Mouse (Mus musculus) gastrocnemius, adult 18-20 months (tissue): ENCODE measurements around the gene Cdh20. TPM values are rescaled to one million over a fixed set of nuclear protein-coding genes. Genes with fewer than 3 reads are reported as not detected.
"Not testable (repeated sequence)": the region's sequence is repeated elsewhere in the genome, so short reads cannot be mapped to it uniquely, and the experiment has no call there.

Source experiments
- DNase-seq: peaks from one replicate; pipeline ENCODE4 v3.0.0; 2021; ENCODE audit warnings: low spot score
- total RNA-seq, 2 experiments: library from RNA; stranded (reverse); gene quantifications; 2 replicates each; pipeline ENCODE4 v1.2.3; 2021

Cdh20 gene
- total RNA-seq, 2 experiments from 2014 or later, result not detected

DNA sequence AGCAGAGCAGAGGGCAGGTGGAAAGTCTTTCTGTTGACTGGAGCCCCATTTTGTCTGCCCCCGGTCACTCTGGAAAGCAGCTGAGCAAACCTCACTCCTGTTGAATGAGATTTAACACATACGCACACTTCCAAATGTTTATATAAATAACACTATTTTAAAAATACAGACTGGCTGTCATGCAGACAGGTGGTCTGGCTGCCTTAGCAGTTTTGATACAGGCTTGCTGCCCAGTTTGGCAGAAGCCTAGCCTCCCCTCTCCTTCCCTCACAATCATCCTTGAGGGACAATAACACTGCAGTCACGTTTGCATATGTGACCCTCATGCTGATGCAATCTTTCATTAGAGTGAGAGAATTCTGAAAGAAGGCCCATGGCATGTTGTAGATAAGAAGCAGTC is 144.1 kb downstream of the Cdh20 start:
- no peak for DNase-seq

DNA sequence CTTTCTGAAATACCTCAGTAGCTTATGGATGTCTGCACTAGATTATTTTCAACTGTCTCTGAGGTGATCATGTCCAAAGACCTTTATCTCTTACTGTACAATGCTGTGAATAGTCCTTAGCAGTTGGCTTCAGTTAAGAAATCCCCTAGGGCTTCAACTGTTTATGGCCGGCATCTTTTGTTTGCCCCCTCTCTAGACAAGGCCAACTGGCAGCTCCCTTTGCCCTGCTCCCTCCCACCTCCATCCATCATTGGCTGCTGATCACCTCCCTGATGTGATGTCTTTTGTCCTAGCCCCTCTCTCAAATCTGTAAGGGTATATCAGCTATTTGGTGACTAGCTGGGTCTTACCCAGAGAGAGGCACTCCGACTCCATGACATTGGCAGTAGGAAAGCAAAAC is 148.2 kb downstream of the Cdh20 start:
- no peak for DNase-seq

DNA sequence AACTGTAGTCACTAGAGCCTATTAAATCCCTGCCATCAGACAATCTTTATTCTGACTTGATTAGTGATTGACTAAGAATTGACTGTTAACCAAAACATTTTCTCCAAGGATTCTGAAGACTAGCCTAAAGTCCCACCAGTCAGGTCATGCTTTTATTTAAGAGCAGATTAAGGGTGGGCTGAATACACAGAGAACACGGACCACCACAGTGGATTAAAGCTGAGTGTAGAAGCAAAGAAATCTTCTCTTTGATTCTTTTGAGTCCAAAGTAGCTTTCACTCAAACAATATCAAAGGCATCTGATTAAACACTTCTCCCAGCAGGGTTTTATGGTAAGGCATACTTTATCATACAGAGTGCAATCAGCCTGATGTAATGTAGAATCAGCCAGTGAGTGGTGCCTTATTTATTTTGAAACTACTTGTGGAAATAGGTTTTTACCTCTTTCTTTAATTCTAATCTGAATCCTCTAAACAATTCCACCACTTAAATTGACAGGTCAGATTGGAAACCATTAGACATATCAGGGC is 149.0 kb downstream of the Cdh20 start:
- DNase-seq, result no peak

DNA sequence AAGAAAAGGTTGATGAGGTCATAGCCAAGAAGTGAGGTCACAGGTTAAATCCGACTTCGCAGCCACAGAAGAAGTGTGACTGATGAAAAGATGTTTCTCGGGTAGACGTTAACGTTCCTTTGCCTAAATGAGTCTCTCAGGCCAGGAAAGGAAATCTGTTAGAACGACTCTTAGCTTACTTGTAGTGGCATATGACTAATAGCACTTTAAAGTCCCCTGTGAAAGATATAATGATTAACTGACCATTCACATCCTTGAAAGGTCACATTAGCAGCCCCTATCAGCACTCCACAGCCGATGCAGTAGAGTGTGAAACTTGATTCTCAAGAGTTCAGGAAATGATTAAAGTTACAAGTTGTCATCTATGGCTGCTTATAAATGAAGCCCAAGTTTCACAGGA is 164.7 kb downstream of the Cdh20 start:
- no peak for DNase-seq

DNA sequence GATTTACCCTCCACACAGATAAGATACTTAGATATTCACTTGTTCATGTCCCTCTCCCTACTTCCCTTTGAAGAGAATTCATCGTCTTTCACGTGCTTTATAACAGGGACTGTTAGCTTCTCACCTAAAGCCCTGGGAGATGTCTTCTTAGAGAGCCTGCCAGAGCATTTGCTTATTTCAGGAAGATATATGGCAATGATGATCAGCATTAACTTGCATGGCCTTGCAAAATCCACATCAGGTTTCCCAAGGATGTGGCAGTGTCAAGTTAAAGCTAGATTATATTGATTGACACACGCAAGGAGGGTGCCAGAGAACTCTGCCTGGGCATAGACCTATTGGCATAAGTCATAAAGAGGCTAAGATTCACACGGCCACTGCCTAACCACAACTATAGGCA is 168.6 kb downstream of the Cdh20 start:
- no peak for DNase-seq

DNA sequence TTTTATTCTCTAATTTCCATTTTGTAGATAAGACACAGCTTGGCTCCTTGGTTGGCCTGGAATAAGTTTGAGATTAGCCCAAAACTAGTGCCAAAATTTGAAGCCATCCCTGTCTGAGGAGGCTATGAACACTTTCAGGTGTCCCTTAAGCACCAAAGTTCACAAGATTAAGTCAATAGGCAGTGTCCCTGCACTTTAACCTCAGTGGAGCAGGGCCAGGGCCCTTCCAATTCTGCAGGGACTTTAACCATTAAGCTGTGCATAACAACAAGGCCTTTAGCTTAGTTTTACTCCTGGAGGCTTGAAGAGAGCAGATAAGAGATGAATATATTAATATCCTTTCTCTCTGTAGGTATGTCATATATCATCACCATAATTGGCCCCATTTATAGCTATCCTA is 170.8 kb downstream of the Cdh20 start:
- no peak for DNase-seq

DNA sequence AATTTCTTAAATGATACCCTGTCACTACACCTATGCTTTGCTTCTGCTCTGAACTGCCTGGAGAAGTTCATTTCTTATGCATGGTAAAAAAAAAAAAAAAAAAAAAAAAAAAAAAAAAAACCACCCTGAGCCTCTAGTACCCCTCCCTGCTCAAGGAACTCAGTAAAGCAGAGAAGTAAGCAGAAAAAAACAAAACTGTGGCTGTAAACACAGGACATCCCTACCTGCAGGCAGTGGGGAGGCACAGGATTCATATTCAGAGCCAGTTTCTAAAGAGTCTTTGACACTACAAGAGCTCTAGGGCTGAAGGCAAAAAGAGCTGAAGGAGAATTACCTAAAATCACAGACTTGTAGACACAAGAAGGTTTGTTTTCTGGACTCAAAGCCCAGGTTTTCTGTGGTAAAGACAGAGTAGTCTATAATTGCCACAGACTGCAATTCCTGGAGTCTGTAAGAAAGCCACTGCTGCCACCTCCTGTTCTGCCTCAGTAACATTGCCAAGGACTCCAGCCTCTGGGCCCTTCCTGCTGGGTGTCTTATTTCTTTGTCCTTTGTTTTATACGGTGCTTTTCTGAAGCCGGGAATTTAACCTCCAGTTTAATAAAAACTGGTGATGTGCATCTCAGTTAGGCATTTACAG is 176.3 kb downstream of the Cdh20 start:
- no peak for DNase-seq

DNA sequence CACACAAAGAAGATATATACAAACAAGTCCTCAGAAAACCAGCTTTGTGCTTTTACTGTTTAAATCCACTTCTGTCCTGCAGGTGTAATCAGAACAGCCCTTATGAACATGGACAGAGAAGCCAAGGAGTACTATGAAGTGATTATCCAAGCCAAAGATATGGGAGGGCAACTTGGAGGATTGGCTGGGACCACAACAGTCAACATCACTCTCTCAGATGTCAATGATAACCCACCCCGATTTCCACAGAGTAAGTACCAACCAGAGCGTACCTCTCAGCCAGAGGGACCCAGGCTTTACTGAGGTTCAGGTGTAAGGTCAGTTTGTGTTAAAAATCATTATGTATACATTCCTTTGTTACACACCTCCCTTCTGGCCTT is 176.8 kb downstream of the Cdh20 start:
- no peak for DNase-seq

DNA sequence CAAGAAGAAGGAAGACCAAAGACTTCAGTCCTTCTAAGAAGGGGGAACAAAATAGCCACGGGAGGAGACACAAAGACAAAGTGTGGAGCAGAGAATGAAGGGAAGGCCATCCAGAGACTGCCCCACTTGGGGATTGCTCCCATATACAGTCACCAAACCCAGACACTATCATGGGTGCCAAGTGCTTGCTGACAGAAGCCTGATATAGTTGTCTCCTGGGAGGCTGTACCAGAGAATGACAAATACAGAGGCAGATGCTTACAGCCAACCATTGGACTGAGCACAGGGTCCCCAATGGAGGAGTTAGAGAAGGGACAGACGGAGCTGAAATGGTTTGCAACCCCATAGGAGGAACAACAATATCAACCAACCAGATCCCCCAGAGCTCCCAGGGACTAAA is 181.3 kb downstream of the Cdh20 start:
- not testable (repeated sequence) for DNase-seq

DNA sequence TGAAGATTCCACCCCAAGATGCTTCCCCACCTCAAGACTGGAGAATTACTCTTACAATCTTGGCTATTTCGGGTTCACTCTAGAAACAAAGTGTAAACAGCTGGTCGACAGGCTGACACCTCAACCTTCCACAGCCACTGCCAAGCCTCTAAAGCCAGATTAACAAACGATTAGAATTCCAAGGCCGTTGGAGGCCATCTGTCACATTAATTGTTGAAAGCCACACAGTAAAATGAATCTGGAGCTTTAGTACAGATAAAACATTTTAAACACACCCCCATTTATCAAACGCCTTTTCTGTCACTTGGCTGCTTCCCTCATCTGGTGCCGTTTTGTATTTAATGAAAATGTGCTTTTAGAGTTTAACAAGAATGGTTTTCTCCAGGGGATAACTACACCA is 188.7 kb downstream of the Cdh20 start:
- DNase-seq, result no peak

DNA sequence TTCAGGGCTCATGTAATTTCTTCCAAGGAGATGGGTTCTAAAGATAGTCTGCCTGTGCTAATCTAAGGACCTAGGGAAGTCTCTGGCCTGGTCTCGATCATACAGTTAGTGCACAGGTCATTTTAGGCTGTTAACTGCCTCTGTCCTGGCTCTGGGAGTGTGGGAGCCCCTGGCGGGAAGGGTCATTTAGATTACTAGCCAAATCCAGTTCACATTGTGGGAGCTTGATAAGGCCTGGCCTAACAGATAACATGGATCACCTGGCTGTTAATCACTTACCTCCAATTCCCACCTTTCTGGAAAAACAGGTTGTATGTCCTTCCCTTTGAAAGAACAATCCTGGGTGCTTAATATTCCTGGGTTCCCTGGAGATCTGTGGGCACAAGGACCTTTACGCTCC is 193.3 kb downstream of the Cdh20 start:
- DNase-seq, result no peak

DNA sequence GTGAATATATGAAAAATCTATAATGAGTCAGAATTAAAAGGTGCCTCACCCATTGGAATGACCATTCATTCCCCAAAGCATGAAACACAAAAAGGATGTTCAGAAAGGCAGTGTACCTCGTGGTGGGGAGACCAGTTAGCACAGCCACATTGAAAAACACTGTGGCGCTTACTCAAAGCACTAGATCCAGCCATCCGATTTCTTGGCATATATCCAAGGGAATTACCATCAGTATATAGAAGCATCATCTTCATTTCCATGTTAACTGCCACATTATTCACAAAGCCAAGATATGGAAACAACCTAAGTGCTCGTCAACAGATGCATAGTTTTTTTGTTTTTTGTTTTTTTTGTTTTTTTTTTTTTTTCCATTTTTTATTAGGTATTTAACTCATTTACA is 193.9 kb downstream of the Cdh20 start:
- no peak for DNase-seq

DNA sequence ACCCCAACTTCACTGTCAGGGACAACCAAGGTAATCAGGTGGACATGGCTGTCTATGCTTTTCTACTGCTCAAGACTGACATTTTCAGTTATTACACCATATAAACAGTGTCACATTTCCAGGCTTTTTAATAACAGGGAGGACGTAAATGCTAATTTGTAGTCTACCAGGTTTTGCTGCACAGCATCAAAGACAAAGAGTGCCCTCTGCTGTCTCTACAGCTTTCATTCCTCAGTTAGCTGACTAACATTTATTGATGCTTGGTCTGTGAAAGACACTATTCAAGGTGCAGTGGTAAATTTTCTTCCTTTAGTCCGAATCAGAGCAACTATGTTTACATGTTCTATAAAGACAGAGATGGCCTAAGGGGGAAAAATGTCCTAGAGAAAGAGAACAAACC is 210.7 kb downstream of the Cdh20 start:
- no peak for DNase-seq

DNA sequence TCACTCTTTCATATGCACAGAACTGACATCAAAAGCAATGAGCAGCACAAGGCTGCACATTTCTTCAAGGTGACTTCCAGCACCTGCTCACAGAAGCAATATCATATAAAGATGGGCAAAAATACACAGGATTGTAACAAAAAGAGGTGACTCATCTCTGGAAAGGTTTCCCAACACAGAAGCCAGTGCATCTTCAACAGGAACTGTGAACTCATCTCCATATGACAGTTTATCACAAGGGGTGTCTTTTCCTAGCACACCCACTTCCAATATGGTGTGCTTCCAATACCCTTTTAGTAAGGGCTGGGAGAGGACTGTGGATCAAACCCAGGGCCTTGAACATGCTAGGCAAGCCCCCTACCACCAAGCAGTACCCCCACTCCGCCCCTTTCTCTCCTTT is 211.9 kb downstream of the Cdh20 start:
- no peak for DNase-seq

DNA sequence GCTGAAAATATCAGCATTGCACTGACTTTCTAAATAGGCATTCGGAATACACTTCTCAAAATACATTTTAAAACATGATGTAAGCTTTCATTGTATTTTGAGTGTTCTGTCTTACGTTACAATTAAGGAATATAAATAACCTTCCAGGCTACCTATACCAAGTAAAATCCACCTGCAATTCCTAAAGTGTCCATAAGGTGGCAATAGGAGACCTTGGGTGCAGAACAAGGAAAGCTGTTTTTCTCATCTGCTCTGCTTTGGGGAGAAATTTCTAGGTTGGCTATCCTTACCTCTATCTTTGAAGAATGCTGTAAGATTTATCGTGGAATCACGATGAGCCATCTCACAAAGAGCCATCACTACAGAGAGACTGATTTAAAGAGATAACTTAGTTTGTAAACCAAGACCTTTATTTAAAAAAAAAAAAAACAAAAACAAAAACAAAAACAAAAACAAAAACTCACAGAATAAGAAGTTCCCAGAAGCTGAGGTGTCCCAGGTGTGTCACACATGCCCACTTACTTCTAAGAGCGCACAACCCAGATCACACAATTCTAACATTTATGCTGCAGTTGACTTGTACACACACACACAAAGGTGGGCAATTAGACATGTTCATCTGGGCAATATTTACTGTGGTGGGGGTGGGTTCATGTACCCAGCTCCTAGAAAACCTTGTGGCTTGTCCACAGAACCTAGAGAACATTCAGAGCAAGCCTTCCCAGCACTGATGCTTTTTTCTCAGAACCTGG is 218.1 kb downstream of the Cdh20 start:
- DNase-seq, result peak; percentile 32

DNA sequence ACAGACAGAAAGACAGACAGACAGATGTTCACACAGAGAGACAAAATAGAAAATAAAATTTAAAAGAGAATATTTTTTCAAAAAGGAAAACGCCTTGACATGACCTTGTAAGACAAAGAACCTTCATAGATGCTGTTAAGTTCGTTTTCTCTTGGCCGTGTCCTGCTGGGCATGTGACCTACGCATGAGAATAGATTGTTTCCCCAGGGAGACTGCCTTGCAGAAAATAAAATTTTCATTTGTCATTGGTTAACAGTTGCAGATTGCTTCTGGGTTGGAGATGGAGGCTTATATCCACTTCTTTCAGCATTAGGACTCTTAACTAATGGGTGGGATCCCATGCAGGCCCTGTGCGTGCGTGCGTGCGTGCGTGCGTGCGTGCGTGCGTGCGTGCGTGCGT is 219.2 kb downstream of the Cdh20 start:
- DNase-seq, result no peak

DNA sequence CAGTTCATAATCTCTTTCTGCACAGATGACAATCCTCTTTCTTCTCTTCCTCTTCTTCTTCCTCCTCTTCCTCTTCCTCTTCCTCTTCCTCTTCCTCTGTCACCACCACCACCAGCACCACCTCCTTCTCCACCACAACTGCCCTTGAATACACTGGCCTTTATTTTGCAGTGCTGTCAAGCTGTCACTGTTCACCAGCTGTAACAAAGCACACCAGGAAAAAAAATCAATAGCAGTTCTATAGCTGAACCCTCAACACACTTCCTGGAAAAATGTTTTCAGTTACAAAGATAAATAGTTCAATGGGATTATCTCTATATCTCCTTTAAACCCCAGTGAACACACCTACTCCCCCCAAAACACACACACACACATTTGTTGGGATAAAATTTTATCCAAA is 224.1 kb downstream of the Cdh20 start:
- DNase-seq, result no peak

DNA sequence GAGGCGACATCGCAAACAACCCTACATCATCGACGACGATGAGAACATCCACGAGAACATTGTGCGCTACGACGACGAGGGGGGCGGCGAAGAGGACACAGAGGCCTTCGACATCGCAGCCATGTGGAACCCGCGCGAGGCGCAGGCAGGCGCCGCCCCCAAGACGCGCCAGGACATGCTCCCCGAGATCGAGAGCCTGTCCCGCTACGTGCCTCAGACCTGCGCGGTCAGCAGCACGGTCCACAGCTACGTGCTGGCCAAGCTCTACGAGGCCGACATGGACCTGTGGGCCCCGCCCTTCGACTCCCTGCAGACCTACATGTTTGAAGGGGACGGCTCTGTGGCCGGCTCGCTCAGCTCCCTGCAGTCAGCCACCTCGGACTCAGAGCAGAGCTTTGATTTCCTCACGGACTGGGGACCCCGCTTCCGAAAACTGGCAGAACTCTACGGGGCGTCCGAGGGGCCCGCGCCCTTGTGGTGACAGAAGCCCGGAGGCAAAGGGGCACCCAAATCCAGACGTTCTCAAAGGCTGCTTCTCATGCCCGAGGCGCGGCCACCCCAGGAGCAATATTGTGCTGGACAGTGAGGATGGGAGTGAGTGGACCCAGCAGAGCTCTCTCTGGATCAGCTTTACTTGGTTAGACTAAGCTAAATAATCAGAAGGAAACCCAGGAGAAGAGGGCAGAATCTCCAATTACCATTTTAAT is 225.7 kb downstream of the Cdh20 start:
- DNase-seq, result no peak

DNA sequence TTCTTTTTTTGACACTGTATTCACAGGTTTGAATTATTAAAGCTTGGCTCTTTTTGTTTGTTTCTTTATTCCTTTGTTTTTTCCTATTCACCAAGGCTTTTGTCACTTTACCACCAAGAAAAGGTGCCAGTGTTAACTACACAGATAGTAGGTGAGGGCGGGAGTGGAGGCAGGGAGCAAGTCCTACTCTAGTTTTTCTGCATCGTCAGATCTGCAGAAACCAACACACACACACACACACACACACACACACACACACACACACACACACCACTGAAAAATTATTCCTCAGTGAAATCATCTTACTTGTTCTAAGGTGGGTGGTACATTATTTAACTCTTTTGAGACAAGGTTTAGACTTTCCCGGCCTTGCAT is 226.3 kb downstream of the Cdh20 start:
- no peak for DNase-seq

DNA sequence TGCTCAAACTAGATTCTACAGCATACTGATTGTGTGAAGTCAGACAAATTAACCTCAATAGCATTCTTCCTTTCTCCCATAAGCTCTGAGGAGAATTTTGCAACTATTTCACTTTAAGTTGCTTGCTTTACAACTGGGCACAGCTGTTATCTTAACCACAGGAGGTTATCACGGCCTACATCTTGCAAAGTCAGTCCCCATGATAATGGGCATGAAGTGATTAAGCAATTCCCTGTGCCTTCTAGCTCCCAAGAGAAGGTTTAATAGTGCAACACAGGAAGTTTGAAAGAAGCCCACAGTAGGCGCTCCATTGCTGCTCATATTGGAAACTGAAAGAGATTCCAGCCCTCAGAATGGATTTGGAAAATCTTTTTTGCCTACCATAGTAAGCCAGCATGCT is 229.5 kb downstream of the Cdh20 start:
- DNase-seq, result no peak

DNA sequence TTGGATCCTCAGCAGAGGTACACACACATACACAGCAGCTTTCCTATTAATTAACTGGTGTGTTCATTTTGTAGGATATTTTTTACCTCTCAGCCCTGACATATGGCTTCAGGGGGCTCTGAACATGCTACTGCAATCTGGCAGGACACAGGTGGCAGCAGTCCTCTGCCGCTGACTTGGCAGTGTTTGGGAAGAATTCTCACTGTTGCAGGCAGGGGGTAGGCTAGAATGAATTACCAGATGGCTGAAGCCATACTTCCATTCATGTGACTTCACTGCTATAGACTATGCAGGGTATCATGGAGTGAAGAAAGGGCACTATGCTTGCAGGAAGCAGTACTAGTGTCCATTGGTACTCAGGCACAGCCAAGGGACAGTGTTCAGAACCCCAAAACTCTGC is 233.8 kb downstream of the Cdh20 start:
- no peak for DNase-seq

DNA sequence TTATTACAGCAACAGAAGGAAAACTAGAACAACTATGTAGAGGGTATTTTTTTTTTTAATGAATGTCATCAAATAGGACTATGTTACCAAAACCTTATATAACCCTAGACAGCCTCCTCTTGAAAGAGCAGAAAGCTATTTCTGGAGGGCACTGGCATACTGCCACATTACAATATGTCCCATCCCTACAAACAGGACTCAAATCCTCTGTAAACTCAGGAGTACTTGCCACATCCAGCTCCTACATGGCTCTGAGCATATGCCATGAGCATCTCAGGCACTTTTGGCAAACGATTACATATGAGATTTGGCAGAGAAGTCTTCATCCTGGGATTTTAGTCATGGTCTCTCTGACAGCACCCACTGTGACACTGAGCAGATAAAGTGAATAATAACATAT is 235.5 kb downstream of the Cdh20 start:
- no peak for DNase-seq

DNA sequence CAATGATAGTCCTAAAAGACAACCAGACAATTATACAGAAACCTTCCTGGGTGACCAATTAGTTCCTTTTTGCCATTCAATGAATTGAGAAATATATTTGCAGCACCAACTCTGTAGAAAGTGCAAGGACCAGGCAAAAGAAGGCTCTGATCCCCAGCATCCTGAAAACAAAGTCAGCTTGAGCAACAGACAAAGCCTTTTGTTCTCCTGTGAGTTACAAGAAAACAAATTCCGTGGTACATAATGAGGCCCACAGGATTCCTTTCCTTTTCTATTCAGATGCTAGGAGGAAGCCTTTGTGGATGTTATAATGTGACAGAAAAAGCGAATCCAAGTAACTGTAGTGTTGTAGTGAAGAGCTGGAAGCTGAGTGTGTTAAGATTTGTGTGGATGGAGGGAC is 244.3 kb downstream of the Cdh20 start:
- no peak for DNase-seq
